Mouse (Mus musculus): ENCODE results near the gene Ssxb9. TPM values are rescaled to one million over a fixed set of nuclear protein-coding genes. Genes with fewer than 3 reads are reported as not detected.
"Not testable (repeated sequence)": the region's sequence is repeated elsewhere in the genome, so short reads cannot be mapped to it uniquely, and the experiment has no call there.

Gene Ssxb9
- not detected in 2 replicates for polyA plus RNA-seq (2015; fragmentation: Nextera tagmentation; extraction: Ambion mirVana)

DNA sequence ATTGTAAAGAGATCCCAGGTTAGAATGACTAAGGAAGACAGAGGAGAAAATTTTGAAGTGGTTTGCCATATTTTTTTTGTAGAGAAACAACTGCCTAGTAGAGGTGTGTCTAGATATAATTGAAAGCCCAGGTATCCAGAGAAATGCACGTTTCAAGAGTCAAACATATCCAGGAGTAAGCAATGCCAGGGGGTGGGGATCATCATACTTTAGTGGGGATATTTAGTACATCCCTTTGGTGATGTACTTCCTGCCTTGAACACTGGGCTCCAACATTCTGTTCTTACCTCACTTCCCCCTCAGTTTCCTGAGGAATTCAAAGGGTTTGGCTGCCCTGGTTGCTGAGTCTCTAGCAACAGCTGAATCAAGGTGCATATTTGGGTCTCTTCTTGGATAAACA is at the start of gene Ssxb9:
TSS of gene Ssxb9 (plus strand) at position 301 of the 400 bp plus-strand sequence.
- WGBS = 30% methylated on average over 1 of the region's 1 CpGs
- not testable (repeated sequence) for ATAC-seq

GRCm38 (mm10) chrX:8327124-8327523 is 39.7 kb upstream of the Ssxb9 start, which contains the start of gene Ssxb10:
Ssxb10 (plus strand) TSS chrX:8327424.
- Histone ChIP-seq H3K27me3 (no peaks in the 10 kb centered on the region), H3K9ac (no peak within 1 kb of the TSS), H3K36me3 (ENCODE audit: poor library complexity, severe bottlenecking) (no peaks in the 10 kb centered on the region), H3K4me2 (no peak within 1 kb of the TSS), H3K4me3 (no peak within 1 kb of the TSS), H3K9me3 (replicated peaks) (peaks cover 12% of the 10 kb centered on the region), H3K27ac (no peak within 1 kb of the TSS), H3K4me1 (no peaks in the 10 kb centered on the region)
- 69% methylated on average over 2 of the region's 2 CpGs for WGBS
- no peak for ATAC-seq

More for the DNA sequence above, at the start of gene Ssxb9:
- H3K36me3 ChIP-seq (ENCODE audit: poor library complexity, severe bottlenecking); H3K27me3 ChIP-seq; H3K4me1 ChIP-seq; H3K9me3 ChIP-seq (replicated peaks); H3K9ac ChIP-seq; H3K4me2 ChIP-seq; H3K27ac ChIP-seq; H3K4me3 ChIP-seq: not testable (repeated sequence)

DNA sequence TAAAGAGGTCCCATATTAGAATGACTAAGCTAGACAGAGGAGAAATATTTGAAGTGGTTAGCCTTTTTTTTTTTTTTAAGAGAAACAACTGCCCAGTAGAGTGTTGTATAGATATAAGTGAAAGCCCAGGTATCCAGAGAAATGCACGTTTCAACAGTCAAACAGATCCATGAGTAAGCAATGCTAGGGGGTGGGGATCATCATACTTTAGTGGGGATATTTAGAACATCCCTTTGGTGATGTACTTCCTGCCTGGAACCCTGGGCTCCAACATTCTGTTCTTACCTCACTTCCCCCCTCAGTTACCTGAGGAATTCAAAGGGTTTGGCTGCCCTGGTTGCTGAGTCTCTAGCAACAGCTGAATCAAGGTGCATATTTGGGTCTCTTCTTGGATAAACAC is 46.2 kb downstream of the Ssxb9 start, which contains the start of gene Ssxb1:
TSS of gene Ssxb1 (plus strand) at position 301 of the 400 bp plus-strand sequence.
- not testable (repeated sequence) for H3K9ac ChIP-seq; H3K4me3 ChIP-seq; H3K36me3 ChIP-seq (ENCODE audit: poor library complexity, severe bottlenecking); H3K4me1 ChIP-seq; ATAC-seq; H3K27me3 ChIP-seq; H3K4me2 ChIP-seq; H3K27ac ChIP-seq; H3K9me3 ChIP-seq (replicated peaks)
- 50% methylated on average over 1 of the region's 1 CpGs for WGBS

Other genes with a start within 250 kb of the Ssxb9 start
- gene Wdr13, start 234.1 kb upstream of the Ssxb9 start, polyA plus RNA-seq (2015; fragmentation: Nextera tagmentation; extraction: Ambion mirVana) = 36.2 and 43.6 TPM in 2 replicates
- 483 and 515 TPM in 2 replicates for gene Rbm3, start 221.1 kb upstream of the Ssxb9 start, polyA plus RNA-seq (2015; fragmentation: Nextera tagmentation; extraction: Ambion mirVana)
- gene Tbc1d25, start 190.8 kb upstream of the Ssxb9 start, polyA plus RNA-seq (2015; fragmentation: Nextera tagmentation; extraction: Ambion mirVana) = 14.2 and 15.7 TPM in 2 replicates
- gene Ebp, start 173.5 kb upstream of the Ssxb9 start, polyA plus RNA-seq (2015; fragmentation: Nextera tagmentation; extraction: Ambion mirVana) = 21.2 and 21.5 TPM in 2 replicates
- gene Porcn, start 160.5 kb upstream of the Ssxb9 start, polyA plus RNA-seq (2015; fragmentation: Nextera tagmentation; extraction: Ambion mirVana) = 29.1 and 32.3 TPM in 2 replicates
- gene Ftsj1, start 114.6 kb upstream of the Ssxb9 start, polyA plus RNA-seq (2015; fragmentation: Nextera tagmentation; extraction: Ambion mirVana) = 51.3 and 51.7 TPM in 2 replicates
- gene Slc38a5, start 95.8 kb upstream of the Ssxb9 start, polyA plus RNA-seq (2015; fragmentation: Nextera tagmentation; extraction: Ambion mirVana) = 14.1 and 14.9 TPM in 2 replicates
- gene Ssxb10, start 39.6 kb upstream of the Ssxb9 start, polyA plus RNA-seq (2015; fragmentation: Nextera tagmentation; extraction: Ambion mirVana) = not detected in 2 replicates
- not detected in 2 replicates for gene Ssxb1, start 46.3 kb downstream of the Ssxb9 start, polyA plus RNA-seq (2015; fragmentation: Nextera tagmentation; extraction: Ambion mirVana)
- not detected in 2 replicates for gene Ssxb2, start 94.7 kb downstream of the Ssxb9 start, polyA plus RNA-seq (2015; fragmentation: Nextera tagmentation; extraction: Ambion mirVana)
- gene Gm14459, start 158.0 kb downstream of the Ssxb9 start, polyA plus RNA-seq (2015; fragmentation: Nextera tagmentation; extraction: Ambion mirVana) = not detected in 2 replicates
- gene Ssxb6, start 181.3 kb downstream of the Ssxb9 start, polyA plus RNA-seq (2015; fragmentation: Nextera tagmentation; extraction: Ambion mirVana) = not detected in 2 replicates
- gene Ssxb3, start 224.8 kb downstream of the Ssxb9 start, polyA plus RNA-seq (2015; fragmentation: Nextera tagmentation; extraction: Ambion mirVana) = not detected in 2 replicates

Measured in forebrain, embryonic 13.5 days (tissue).